In genomic region chr6:6881638-6882190, GRCm38 (mm10) we compare ENCODE assay signal across 8 mouse cellular contexts. TPM values are rescaled to one million over a fixed set of nuclear protein-coding genes. Genes with fewer than 3 reads are reported as not detected.
DNase-seq lines count a peak whose midpoint lies in the region; ATAC-seq and TF ChIP-seq lines count a peak whose summit lies in the region.

Dlx5 (minus strand) TSS chr6:6882085.

- peaks cover 14% of the 10 kb centered on the region for H3K36me3 ChIP-seq in embryonic facial prominence, embryonic 10.5 days (replicated peaks)
- H3K36me3 ChIP-seq in limb, embryonic 13.5 days = no peaks in the 10 kb centered on the region
- H3K36me3 ChIP-seq in neural tube, embryonic 15.5 days = no peaks in the 10 kb centered on the region

- no peak within 1 kb of the TSS; the same call in 1 of the 2 replicates for H3K27ac ChIP-seq in left cerebral cortex, adult 2 months
- peak within 1 kb of the TSS; percentile 93 for H3K27ac ChIP-seq in embryonic facial prominence, embryonic 10.5 days (replicated peaks)
- H3K27ac ChIP-seq in limb, embryonic 13.5 days = peak within 1 kb of the TSS; percentile 80
- H3K27ac ChIP-seq in neural tube, embryonic 15.5 days (replicated peaks) = no peak within 1 kb of the TSS

- peak; percentile 70 for ATAC-seq in limb, embryonic 13.5 days (ENCODE audit: low FRiP score, low read depth)
- ATAC-seq in neural tube, embryonic 15.5 days (ENCODE audit: low FRiP score) = peak; percentile 42

- peaks cover 84% of the 10 kb centered on the region for H3K27me3 ChIP-seq in embryonic facial prominence, embryonic 10.5 days (replicated peaks; ENCODE audit: low read depth, poor library complexity, severe bottlenecking)
- H3K27me3 ChIP-seq in limb, embryonic 13.5 days = peaks cover 61% of the 10 kb centered on the region
- H3K27me3 ChIP-seq in neural tube, embryonic 15.5 days (replicated peaks) = peaks cover 73% of the 10 kb centered on the region

- peak within 1 kb of the TSS; percentile 88 for H3K9ac ChIP-seq in limb, embryonic 13.5 days
- H3K9ac ChIP-seq in neural tube, embryonic 15.5 days (replicated peaks) = 0 out of 2 replicates have a peak within 1 kb of the TSS, but pooled peaks have one; percentile 20

- DNase-seq in left cerebral cortex, adult 2 months (ENCODE audit: extremely low spot score in 1 of 2, low spot score in 2 of 2) = peak in 1 of 2 experiments; percentile 63
- no peak for DNase-seq in left cerebral cortex, adult 11 months (ENCODE audit: low spot score)
- DNase-seq in embryonic facial prominence, embryonic 10.5 days (ENCODE audit: low spot score) = peak; percentile 90
- peak; percentile 42 to 47 for DNase-seq in heart, postnatal 10 days
- DNase-seq in adipocyte (ENCODE audit: low spot score) = no peak
- no peak for DNase-seq in ovary, postnatal 14 days (ENCODE audit: low spot score)

- H3K4me2 ChIP-seq in limb, embryonic 13.5 days (replicated peaks) = peak within 1 kb of the TSS; percentile 90
- peak within 1 kb of the TSS; percentile 75 for H3K4me2 ChIP-seq in neural tube, embryonic 15.5 days

- peak within 1 kb of the TSS; percentile 44 for H3K4me3 ChIP-seq in left cerebral cortex, adult 2 months
- peak within 1 kb of the TSS; percentile 73 for H3K4me3 ChIP-seq in embryonic facial prominence, embryonic 10.5 days
- H3K4me3 ChIP-seq in limb, embryonic 13.5 days = peak within 1 kb of the TSS; percentile 71
- peak within 1 kb of the TSS; percentile 33 for H3K4me3 ChIP-seq in neural tube, embryonic 15.5 days (replicated peaks)

- no peaks in the 10 kb centered on the region for H3K9me3 ChIP-seq in embryonic facial prominence, embryonic 10.5 days
- no peaks in the 10 kb centered on the region for H3K9me3 ChIP-seq in limb, embryonic 13.5 days
- no peaks in the 10 kb centered on the region for H3K9me3 ChIP-seq in neural tube, embryonic 15.5 days (replicated peaks)

- under 1% methylated on average over 36 of the region's 42 CpGs for WGBS in embryonic facial prominence, embryonic 10.5 days
- under 1% methylated on average over 36 of the region's 42 CpGs for WGBS in limb, embryonic 13.5 days
- under 1% methylated on average over 36 of the region's 42 CpGs for WGBS in neural tube, embryonic 15.5 days

- no peak for TF ChIP-seq CTCF in left cerebral cortex, adult 2 months (IDR thresholded peaks at IDR 0.05)

- intact Hi-C loops in left cerebral cortex, adult 2 months (cut with DNase I) = loop anchor here (10.0 kb wide), 2 partner anchors 667 to 777 kb away; partner anchors contain the start of gene Slc25a13
- intact Hi-C loops in heart, postnatal 10 days (cut with DNase I) = loop anchor here (5.0 to 10.0 kb wide), 2 partner anchors 589 to 1237 kb away; no protein-coding TSS in a partner anchor

- H3K4me1 ChIP-seq in embryonic facial prominence, embryonic 10.5 days = peaks cover 44% of the 10 kb centered on the region
- H3K4me1 ChIP-seq in limb, embryonic 13.5 days = peaks cover 42% of the 10 kb centered on the region
- peaks cover 19% of the 10 kb centered on the region for H3K4me1 ChIP-seq in neural tube, embryonic 15.5 days

RNA-seq across cellular contexts. Expression of gene Dlx5, which starts in this region (rescaled TPM):
- total RNA-seq in left cerebral cortex, adult 2 months (2021) = 1 to 10 TPM; 5.6 to 8.9 TPM
- 75.5 and 92.2 TPM in 2 replicates for polyA plus RNA-seq in embryonic facial prominence, embryonic 10.5 days (2016; fragmentation: Nextera tagmentation; extraction: Ambion mirVana)
- total RNA-seq in heart, postnatal 10 days (2021) = under 1 TPM; 0.25 to 0.45 TPM
- 30.7 and 41.3 TPM in 2 replicates for polyA plus RNA-seq in limb, embryonic 13.5 days (2015; fragmentation: Nextera tagmentation; extraction: Ambion mirVana)
- 0.41 and 0.83 TPM in 2 replicates for polyA plus RNA-seq in neural tube, embryonic 15.5 days (2015; fragmentation: Nextera tagmentation; extraction: Ambion mirVana)

Comparison
In these comparisons a context has a peak if more than half of its experiments do, and no peak if none do; other contexts are left out.
1. RNA of gene Dlx5 (total RNA-seq): 5.6 to 8.9 TPM in left cerebral cortex, adult 2 months; 0.25 to 0.45 TPM in heart, postnatal 10 days; every median in the first group is over 4 times any median in the second.
2. RNA of gene Dlx5 (polyA plus RNA-seq): 75.5 to 92.2 TPM in embryonic facial prominence, embryonic 10.5 days and 30.7 to 41.3 TPM in limb, embryonic 13.5 days; 0.41 to 0.83 TPM in neural tube, embryonic 15.5 days; every median in the first group is over 10 times any median in the second.
3. Peak in DNase-seq in heart, postnatal 10 days; RNA of the gene not detected or under 1 TPM.
4. Peak in ATAC-seq, H3K4me3 ChIP-seq, H3K9ac ChIP-seq and H3K4me2 ChIP-seq in neural tube, embryonic 15.5 days; RNA of the gene not detected or under 1 TPM.
5. H3K27ac ChIP-seq: peak in embryonic facial prominence, embryonic 10.5 days (single experiment) and limb, embryonic 13.5 days (single experiment); none in left cerebral cortex, adult 2 months (single experiment) and neural tube, embryonic 15.5 days (single experiment).
6. Peak in every context shown above with its lines, with median percentiles within 50 percentile points of each other: H3K4me3 ChIP-seq.